Mouse (Mus musculus): ENCODE data around the gene Kiz. TPM values are rescaled to one million over a fixed set of nuclear protein-coding genes. Genes with fewer than 3 reads are reported as not detected.

Kiz gene
- total RNA-seq (2021), result 10 to 100 TPM; 13.8 to 19.3 TPM

DNA sequence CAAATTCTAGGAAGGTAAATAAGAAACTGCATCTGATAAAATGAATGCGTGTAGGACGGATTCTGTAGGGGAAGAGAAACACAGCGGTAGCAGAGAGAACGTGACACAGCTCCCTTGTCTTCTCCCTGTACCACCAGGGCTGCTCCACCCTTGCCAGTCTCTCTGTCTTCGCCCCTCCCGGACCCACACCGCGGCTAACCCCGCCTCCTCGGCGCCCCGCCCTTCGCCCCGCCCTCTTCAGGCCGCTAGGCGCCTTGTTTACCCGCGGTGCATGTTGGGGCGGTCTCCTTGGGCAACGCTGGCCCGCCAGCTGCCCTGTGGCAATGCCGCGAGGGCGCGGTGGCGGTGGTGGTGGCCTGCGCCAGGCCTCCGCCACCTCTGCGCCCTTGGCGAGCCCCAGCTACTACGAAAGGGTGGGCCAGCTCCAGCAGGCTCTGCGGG, at the start of gene Kiz:
Gene Kiz, plus strand, starts transcription at position 266 of the 441 bp plus-strand sequence.
- intact Hi-C loops (cut with DNase I), result loop anchor here (10.0 kb wide), 1 partner anchor 221 kb away; no protein-coding TSS in a partner anchor

GRCm38 (mm10) chr2:146809706-146810256, 45.9 kb upstream of the Kiz start:
- intact Hi-C loops (cut with DNase I), result no loop called here
- no peak for DNase-seq (ENCODE audit: low spot score in 2 of 2)

More for the DNA sequence above, at the start of gene Kiz:
- peak; percentile 89 to 92 for DNase-seq (ENCODE audit: low spot score in 2 of 2)

GRCm38 (mm10) chr2:146810695-146811094, 45.0 kb upstream of the Kiz start:
- intact Hi-C loops (cut with DNase I), result no loop called here
- DNase-seq (ENCODE audit: low spot score in 2 of 2), result no peak

DNA sequence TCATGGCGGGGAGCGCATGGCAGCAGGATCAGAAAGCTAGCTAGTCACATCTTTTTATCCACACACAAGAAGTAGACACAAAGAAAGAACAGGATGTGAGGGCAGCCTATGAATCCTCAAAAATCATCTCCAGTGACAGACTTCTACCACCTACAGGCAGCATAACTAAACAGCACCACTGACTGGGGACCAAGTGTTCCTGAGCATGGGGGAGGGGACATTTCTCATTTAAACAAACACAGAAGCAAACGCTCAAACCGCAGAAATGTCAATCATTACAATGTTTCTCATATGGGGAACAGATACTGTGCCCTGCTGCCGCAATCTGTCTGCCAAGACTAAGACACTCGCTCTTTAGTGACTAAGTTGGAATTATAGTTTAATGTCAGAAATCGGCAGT, 40.7 kb upstream of the Kiz start:
- no peak for DNase-seq (ENCODE audit: low spot score in 2 of 2)
- intact Hi-C loops (cut with DNase I), result no loop called here

GRCm38 (mm10) chr2:146819065-146819464, 36.6 kb upstream of the Kiz start:
- intact Hi-C loops (cut with DNase I), result no loop called here
- no peak for DNase-seq (ENCODE audit: low spot score in 2 of 2)

DNA sequence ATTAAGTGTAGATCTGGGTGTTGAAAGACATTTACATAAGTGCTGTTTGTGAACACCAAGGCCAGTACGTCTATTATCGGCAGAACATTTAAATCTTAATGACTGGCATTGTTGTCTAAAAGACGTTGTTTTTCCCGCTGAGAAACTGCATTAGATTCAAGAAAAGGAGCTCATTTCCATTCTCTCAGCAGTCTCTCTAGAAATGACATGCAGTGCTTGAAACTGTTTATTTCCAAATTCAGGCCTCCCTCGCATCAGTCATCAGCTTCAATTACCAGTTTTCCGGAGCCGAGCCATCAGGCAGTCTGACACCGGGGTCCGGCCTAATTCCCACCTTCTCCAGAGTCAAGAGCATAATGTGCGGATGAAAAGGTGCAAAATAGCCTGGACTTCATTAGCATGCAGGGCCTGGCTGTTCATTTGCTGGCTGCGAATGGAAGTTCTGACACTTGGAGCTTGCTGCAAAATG, 32.1 kb upstream of the Kiz start:
- intact Hi-C loops (cut with DNase I), result no loop called here
- no peak for DNase-seq (ENCODE audit: low spot score in 2 of 2)

- intact Hi-C loops (cut with DNase I), result no loop called here
- no peak for DNase-seq (ENCODE audit: low spot score in 2 of 2)
These were observed 31.6 kb upstream of the Kiz start for GRCm38 (mm10) chr2:146824043-146824442.

DNA sequence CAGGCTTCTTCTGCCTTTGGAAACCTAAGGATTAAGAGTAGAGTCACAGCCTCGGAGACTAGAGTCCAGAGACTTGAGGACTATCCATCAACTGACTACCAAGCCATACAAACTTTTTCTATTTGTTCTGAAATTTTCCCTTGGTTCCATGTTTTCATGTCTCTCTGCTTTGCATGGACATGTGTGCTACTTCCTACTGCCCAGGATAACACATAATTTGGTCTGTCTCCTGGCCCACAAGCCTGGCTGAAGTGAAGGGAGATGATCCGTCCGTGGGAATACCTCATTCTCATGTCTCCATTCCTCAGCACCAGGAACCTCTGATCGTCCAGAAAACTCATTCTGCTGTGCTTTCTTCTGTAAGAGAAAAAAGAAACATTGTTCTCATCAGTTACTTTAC, 27.7 kb upstream of the Kiz start:
- intact Hi-C loops (cut with DNase I), result no loop called here
- no peak for DNase-seq (ENCODE audit: low spot score in 2 of 2)

DNA sequence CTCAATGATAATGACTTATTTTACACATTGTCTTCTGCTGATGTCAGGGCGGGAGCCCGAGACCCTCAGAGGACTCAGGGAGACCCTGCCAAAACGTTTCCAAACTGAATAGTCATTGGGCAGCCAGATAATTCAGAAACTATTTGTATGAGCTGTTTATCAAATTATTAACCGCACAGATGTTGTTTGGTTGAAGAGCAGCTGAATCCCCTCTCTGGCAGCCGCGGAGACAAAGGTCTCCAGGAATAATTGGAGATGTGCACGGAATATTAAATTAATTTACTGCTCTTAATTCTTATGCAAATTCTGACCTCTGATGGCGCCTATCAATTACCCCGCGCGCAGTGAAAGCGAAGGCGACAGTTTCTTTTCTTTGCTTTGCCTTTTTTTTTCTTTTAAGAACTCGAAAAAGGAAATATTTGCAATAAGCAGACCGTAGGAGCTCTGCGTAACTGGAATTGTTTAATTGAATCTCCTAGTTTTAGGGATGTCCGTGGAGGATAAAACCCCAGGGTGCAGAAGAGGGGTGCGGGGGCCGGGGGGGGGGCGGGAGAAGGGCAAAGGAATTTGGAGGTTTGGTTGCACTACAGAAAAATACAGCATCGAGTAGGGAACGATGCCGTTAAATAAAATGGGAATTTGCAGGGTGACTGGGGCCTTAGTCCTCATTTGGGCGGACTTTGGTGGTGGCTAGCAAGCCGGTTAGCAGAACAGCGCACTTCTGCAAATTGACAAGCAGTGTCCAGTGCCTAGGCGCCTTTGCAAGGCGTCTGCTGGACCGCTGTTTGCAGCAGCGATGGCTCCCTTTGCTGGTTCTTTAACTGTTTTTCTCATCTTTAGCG, 22.2 kb upstream of the Kiz start:
- intact Hi-C loops (cut with DNase I), result loop anchor here (2.0 to 5.0 kb wide), 2 partner anchors 111 to 355 kb away; no protein-coding TSS in a partner anchor
- DNase-seq (ENCODE audit: low spot score in 2 of 2), result no peak

GRCm38 (mm10) chr2:146834064-146834313, 21.7 kb upstream of the Kiz start:
- no peak for DNase-seq (ENCODE audit: low spot score in 2 of 2)
- intact Hi-C loops (cut with DNase I), result loop anchor here (2.0 to 5.0 kb wide), 2 partner anchors 112 to 355 kb away; no protein-coding TSS in a partner anchor

GRCm38 (mm10) chr2:146834314-146835201, 21.1 kb upstream of the Kiz start:
- intact Hi-C loops (cut with DNase I), result loop anchor here (2.0 to 5.0 kb wide), 5 partner anchors 112 to 1203 kb away; partner anchors contain the start of gene Nkx2-4
- DNase-seq (ENCODE audit: low spot score in 2 of 2), result peak in 1 of 2 experiments; percentile 22

DNA sequence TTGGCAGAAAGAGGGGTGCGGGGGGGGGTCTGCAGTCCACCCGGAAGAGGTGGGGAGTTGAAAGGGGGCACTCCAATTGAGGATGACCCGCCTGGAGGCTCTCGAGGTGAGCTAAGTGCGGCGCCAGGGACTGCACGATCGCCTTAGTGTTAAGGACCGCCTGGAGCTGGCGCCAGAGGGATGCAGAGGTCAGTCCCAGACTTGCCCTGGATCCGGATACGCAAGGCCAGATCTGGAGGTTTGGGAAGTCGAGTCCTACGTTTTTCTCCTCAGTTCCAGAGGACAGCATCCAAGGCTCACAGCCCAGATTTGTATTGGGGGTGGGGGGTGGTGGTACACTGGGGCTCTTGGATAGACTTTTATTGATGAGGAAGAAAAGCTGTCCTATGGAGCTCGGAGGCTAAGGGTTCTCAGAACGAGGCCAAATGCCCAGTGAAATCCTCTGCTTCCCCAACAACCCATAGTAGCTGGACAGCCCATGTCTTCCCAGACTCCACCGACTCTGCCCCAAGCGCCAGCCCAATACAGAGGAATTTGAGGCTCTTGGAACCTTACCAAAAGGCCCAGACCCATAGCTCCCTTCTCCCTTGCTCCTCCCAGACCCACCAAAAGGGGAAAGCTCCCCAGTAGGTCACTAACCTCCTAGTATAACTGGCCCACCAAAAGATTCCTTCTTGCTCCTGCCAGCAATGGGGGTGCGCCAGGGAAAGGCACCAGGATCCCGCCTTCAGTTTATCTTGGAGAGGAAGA, 20.2 kb upstream of the Kiz start:
- intact Hi-C loops (cut with DNase I), result loop anchor here (2.0 to 5.0 kb wide), 4 partner anchors 252 to 1202 kb away; partner anchors contain the start of gene Nkx2-4

GRCm38 (mm10) chr2:146836246-146836645, 19.4 kb upstream of the Kiz start:
- no peak for DNase-seq (ENCODE audit: low spot score in 2 of 2)
- intact Hi-C loops (cut with DNase I), result loop anchor here (5.0 kb wide), 3 partner anchors 251 to 1201 kb away; partner anchors contain the start of gene Nkx2-4

More for the DNA sequence above, 20.2 kb upstream of the Kiz start:
- DNase-seq (ENCODE audit: low spot score in 2 of 2), result no peak

- no peak for DNase-seq (ENCODE audit: low spot score in 2 of 2)
These were observed 18.7 kb upstream of the Kiz start for GRCm38 (mm10) chr2:146836871-146837550.

DNA sequence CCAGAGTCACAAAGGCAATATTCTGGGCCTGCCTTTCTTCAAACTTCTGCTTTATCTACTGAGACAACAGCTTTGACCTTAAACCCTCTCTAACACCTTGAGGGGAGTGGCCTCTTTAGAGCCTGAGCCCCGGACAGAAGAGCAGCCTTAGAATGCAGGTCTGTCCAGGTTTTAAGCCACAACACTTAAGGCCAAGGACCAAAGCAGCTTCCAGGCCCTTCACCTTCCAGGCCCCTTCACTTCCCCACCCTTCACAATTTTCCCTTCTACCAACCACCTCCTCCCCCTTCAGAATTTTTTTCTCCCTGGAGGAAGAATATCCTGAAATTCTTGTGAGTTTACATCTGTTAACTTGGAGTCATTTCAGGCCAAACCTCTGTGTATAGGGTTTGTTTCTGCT, 18.0 kb upstream of the Kiz start:
- DNase-seq (ENCODE audit: low spot score in 2 of 2), result no peak
- intact Hi-C loops (cut with DNase I), result loop anchor here (5.0 kb wide), 3 partner anchors 250 to 1200 kb away; partner anchors contain the start of gene Nkx2-4

More at GRCm38 (mm10) chr2:146836871-146837550, 18.7 kb upstream of the Kiz start:
- intact Hi-C loops (cut with DNase I), result loop anchor here (5.0 kb wide), 3 partner anchors 250 to 1200 kb away; partner anchors contain the start of gene Nkx2-4

- intact Hi-C loops (cut with DNase I), result loop anchor here (5.0 kb wide), 3 partner anchors 249 to 1199 kb away; partner anchors contain the start of gene Nkx2-4
- DNase-seq (ENCODE audit: low spot score in 2 of 2), result no peak
These were observed 16.9 kb upstream of the Kiz start for GRCm38 (mm10) chr2:146838596-146839302.

DNA sequence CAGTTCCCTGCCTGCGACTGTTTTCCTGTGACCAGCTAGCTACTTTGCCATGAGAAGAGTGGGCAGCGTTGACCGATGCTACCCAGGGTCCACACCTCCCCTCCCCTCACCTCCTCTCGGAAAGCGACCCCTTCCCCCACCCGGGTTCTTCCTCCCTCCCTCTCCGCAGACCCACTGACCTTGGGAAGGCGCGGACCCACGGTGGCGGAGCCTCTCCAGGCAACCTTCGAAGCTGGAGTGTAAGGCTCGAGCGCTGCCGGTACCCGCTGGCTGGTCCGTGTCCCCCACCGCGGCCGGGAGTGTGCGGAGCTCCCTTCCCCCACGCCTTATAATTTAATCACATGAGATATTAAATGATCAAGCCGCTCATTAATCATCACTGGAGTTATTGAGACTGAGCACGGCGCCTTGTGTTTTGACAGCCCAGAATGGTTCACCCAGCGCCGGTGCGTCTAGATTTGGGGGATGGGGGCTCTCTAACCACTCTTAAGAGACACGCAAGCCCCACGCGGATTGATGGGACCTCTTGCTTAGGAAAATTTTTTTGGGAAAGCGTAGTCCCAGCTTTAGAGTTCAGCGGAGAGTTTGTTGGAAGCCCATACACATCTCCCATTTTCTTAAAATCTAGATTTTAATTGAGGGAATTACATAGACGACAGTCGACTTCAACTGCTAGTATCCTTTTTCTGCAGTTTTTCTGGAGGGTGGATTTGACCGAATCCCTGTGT, 16.2 kb upstream of the Kiz start:
- intact Hi-C loops (cut with DNase I), result loop anchor here (5.0 kb wide), 3 partner anchors 248 to 1198 kb away; partner anchors contain the start of gene Nkx2-4
- no peak for DNase-seq (ENCODE audit: low spot score in 2 of 2)

All from left cerebral cortex, postnatal 25 days (tissue).